Mouse (Mus musculus) embryonic fibroblast, embryonic 13.5 days (primary cell): ENCODE results near the gene Smagp. TPM values are rescaled to one million over a fixed set of nuclear protein-coding genes. Genes with fewer than 3 reads are reported as not detected.

ENCODE experiments used
- H3K27ac ChIP-seq: 2 replicates; pipeline ENCODE4 v1.5.1; 2012; ENCODE audit warnings: low read length, control low read depth, inconsistent platforms; ENCODE audit not compliant: insufficient read depth
- H3K4me1 ChIP-seq: 2 replicates; pipeline ENCODE4 v1.6.1; 2011; ENCODE audit warnings: low read length; ENCODE audit not compliant: control insufficient read depth, insufficient read depth
- H3K4me3 ChIP-seq: 2 replicates; pipeline ENCODE4 v1.5.1; 2011; ENCODE audit warnings: mild to moderate bottlenecking, control low read depth, low read length; ENCODE audit not compliant: insufficient read depth
- CTCF ChIP-seq: IDR thresholded peaks from 2 replicates; pipeline ENCODE4 v1.5.1; 2011; ENCODE audit warnings: mild to moderate bottlenecking, control low read depth, low read length, moderate library complexity, borderline replicate concordance; ENCODE audit not compliant: insufficient read depth
- POLR2A ChIP-seq: IDR thresholded peaks from 2 replicates; pipeline ENCODE4 v1.6.1; 2011; ENCODE audit warnings: low read depth, mild to moderate bottlenecking, control low read depth, low read length, moderate library complexity
- polyA plus RNA-seq: library from polyadenylated mRNA; stranded (reverse); fragments of >200 nt; gene quantifications from 2 replicates; pipeline ENCODE4 v1.2.4, GENCODE M21; 2011; ENCODE audit warnings: low read depth; ENCODE audit not compliant: missing spikeins, insufficient read length

The Smagp gene
- not detected in 2 replicates for polyA plus RNA-seq

DNA sequence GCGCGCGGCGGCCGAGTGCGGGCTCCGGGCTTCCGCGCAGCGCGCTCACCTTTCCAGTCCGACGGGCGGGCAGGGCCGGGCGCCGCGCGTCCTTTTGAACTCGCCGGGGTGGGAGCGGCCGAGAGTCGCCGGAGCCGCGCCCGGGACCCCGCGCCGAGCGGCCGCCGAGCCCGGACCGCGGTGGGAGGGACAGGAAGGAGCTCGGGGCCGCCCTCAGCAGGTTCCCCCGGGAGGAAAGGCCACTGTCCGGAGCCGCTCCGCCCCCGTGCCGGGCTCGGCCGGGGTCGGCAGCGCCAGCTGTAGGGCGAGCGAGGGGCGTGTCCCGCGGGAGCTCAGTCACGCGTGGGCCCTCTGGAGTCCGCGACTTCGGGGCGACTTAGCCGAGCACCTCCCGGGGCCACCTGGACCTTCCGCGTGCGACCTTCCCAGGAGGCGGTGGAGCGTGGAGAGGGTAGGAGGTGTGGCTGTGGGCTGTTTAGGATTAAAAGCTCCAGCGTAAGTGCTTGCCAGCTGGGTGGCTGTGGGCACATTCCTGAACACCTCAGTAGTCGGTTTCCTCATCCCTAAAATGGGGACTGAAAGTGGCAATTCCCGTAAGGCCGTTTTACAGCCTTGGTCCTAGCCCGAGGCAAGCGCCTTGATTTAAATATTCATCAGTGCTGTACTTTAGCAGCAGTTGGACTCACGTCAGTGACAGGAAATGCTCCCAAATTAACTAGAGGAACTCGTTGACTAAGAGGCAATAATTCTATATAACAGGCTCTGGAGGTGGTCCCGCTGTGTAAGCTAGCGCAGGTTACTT is at the start of gene Smagp:
Smagp (minus strand) TSS at position 241 of the 802 bp plus-strand sequence.
- Histone ChIP-seq H3K4me1 (peaks cover 6% of the 10 kb centered on the region), H3K27ac (no peak within 1 kb of the TSS), H3K4me3 (peak within 1 kb of the TSS; percentile 46)
- TF ChIP-seq CTCF (no peak), POLR2A (no peak)

DNA sequence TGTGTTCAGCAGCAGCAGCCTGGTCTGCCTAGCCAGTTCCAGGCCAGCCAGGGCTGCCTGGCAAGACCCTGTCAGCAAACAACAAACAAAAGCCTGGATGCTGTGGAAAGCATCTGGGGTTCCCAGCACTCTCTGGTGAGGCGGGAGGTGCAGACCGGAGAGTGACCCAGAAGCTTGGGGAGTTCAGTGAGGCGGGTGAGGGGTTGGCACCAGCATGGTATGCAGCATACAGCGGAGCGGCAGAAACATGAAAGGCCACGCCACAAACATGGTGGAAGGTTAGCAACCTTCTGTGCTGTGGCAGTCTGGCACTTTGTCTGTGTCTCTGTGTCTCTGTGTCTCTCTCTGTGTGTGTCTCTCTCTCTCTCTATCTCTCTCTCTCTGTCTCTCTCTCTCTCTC is 49.7 kb upstream of the Smagp start:
- H3K4me3 ChIP-seq: no peak overlapping the region
- TF ChIP-seq POLR2A (no peak), CTCF (no peak)
- peaks cover 8% of the 10 kb centered on the region; the same call in 1 of the 2 replicates for H3K4me1 ChIP-seq
- no peak overlapping the region for H3K27ac ChIP-seq

DNA sequence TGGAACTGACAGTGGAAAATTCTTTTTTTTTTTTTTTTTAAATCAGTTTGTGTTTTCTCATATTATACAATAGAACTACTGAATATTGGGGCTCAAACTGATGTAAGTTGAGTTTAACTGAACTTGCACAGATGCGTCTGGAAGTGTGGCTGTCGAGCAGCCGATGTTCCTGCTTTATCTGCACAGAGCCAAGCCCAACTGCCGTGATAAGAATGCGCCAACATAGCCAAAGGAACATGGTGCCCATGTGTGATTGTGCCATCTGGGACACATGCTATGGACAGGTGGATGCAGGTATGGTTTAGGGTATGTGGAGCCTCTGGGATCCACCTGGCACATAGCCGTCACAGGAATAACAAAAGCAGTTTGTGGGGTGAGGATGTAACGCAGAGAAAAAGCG is 49.1 kb upstream of the Smagp start:
- TF ChIP-seq POLR2A (no peak), CTCF (no peak)
- peaks cover 8% of the 10 kb centered on the region; the same call in 1 of the 2 replicates for H3K4me1 ChIP-seq
- no peak overlapping the region for H3K27ac ChIP-seq
- no peak overlapping the region for H3K4me3 ChIP-seq

DNA sequence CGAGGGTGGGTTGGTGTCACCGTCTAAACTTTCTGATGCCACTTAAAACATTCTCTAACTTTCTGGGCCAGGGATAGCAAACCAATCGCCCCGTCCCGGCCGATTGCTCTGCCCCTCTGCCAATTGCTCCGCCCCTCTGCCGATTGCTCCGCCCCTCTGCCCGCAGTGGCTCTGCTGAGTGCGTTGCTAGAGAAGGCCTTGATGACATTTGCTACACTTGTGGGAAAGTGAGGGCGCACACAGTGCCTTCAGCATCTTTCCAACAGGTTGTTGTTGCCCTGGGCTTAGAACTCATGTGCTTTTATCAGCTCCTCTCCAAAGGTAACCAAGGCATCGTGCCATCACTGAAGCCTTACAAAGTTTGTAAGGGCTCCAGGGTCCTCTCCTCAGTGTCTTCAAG is 48.5 kb upstream of the Smagp start:
- Histone ChIP-seq H3K4me3 (no peak overlapping the region), H3K27ac (no peak overlapping the region), H3K4me1 (peaks cover 8% of the 10 kb centered on the region; the same call in 1 of the 2 replicates)
- no peak for TF ChIP-seq CTCF

DNA sequence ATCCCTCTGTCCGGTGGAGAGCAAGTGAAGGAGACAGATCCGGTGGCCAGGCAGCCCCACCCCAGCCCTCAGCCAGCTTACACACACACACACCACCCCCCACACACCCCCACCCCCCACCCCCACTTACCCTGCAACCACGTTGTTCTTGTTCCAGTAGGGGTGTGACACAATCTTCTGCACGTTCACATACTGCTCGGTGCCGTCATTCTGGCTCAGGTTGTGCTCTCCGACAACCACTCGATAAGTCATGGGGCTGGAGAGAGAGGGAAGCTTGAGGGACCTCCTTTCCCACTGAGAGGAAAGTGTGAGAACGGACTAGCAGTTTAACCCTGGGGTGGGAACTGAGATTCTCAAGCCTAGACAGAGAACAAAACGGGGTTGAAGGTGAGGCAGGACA is 47.7 kb upstream of the Smagp start:
- Histone ChIP-seq H3K4me3 (no peak overlapping the region), H3K27ac (no peak overlapping the region), H3K4me1 (peaks cover 8% of the 10 kb centered on the region; the same call in 1 of the 2 replicates)
- no peak for TF ChIP-seq POLR2A
- TF ChIP-seq CTCF: no peak

DNA sequence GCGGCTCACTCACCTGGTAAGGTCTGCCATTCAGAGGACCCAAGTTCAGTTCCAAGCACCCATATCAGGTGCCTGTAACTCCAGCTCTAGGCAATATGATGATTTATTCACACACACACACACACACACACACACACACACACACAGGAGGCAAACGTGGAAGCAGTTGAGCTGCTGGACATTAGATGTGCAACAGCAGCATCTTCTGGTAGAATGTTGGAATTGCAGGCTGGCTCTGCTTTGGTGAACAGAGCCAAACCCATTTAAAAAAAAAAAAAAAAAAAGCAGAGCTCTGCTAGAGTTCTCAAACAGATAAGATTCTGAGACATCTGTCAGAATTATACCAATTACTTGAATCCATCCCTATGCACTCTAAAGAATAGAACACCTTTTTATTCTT is 46.3 kb upstream of the Smagp start:
- Histone ChIP-seq H3K4me1 (peaks cover 8% of the 10 kb centered on the region; the same call in 1 of the 2 replicates), H3K4me3 (no peak overlapping the region), H3K27ac (no peak overlapping the region)
- TF ChIP-seq CTCF (peak; percentile 83; the same call in 1 of the 2 replicates), POLR2A (no peak)

DNA sequence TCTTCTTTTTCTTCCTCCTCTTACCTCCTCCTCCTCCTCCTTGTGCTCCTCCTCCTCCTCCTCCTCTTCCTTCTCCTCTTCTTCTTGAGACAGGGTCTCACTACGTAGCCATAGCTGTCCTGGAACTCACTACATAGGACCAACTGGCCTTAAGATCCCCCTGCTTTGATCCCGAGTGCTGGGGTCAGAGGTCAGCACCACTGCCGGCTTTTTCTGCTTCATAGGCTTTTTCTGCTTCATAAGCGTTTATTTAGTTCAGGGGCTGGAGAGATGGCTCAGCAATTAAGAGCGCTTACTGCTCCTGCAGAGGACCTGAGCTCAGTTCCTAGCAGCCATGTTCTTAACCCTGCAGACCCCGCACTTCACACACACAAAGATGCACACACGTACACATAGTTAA is 45.0 kb upstream of the Smagp start:
- Histone ChIP-seq H3K4me3 (no peak overlapping the region), H3K4me1 (peaks cover 2% of the 10 kb centered on the region; the same call in 1 of the 2 replicates)
- TF ChIP-seq POLR2A: no peak
- no peak for TF ChIP-seq CTCF

DNA sequence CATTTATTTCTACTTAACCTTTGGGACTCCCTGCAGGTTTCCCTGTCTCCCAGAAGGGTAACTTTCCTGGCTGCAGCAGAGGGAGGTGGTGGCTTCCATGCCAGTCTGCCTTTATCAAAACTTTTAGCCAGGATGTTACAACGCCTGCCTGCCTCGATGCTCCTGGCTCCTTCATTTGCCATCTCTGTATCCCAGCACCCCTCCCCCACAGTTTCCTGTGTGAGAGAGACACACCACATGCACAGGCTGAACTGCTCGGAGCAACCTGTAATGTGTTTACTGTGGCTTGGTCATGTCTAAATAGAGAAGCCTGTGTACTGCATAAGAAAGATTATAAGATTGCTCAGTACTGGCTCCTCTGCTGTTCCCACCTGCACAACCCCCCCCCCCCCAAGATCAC is 43.6 kb upstream of the Smagp start:
- Histone ChIP-seq H3K27ac (no peak overlapping the region), H3K4me1 (no peaks in the 10 kb centered on the region), H3K4me3 (no peak overlapping the region)
- no peak for TF ChIP-seq POLR2A
- no peak for TF ChIP-seq CTCF

More for the DNA sequence above, 45.0 kb upstream of the Smagp start:
- no peak overlapping the region for H3K27ac ChIP-seq

DNA sequence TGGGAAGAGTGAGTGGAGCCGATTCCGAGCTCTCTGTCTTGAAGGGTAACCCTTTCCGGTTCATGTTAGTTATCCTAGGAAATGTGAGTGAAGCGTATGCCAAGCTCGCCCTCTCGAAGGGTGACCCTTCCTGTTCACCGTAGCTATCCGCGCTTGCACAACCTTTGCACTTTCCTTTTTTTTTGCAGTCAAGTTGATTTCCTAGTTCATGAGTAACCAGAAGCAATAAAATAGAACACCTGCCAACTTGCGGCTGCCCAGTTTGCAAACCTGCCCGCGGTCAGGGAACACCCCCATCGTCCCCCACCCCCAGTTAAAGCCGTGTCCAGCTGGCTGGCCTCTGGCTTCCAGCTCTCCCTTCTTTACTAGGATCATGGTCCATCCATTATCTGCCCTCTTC is 42.3 kb upstream of the Smagp start:
- TF ChIP-seq CTCF (no peak), POLR2A (no peak)
- H3K27ac ChIP-seq: no peak overlapping the region
- no peaks in the 10 kb centered on the region for H3K4me1 ChIP-seq
- H3K4me3 ChIP-seq: no peak overlapping the region

DNA sequence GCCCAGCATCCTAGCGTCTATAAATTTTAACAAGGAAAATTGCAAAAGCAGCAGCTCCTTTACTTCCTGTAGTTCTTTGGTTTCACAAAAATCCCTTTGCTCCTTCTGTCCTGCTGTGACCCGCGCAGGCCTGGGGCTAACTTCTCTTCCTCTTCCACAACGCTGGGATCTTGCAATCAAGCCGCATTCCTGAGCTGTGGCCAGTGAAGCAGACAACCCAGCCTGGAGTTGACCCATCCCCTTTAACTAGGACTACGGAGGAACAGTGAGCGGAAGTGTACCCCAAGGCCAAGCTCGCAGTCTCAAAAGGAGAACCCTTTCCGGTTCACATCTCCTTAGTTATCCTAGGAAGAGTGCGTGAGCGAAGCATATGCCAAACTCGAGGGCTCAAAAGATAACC is 41.8 kb upstream of the Smagp start:
- Histone ChIP-seq H3K4me1 (no peaks in the 10 kb centered on the region), H3K27ac (no peak overlapping the region), H3K4me3 (no peak overlapping the region)
- no peak for TF ChIP-seq POLR2A
- TF ChIP-seq CTCF: no peak

DNA sequence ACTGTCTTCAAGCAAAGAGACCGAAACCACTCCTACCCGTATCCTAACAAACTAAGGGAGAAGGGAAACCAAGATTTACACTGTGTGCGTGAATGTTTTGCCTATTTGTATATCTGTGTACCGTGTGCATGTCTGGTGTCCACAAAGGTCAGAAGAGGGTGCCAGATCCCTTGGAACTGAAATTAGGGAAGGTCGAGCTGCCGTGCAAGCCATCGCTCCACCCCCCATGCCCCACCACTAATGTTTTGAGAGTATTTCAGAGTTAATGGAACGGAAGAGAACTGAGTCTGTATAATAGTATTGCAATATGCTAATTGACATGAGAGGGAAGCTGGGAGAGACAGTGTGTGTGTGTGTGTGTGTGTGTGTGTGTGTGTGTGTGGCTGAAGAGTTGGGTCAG is 40.9 kb upstream of the Smagp start:
- Histone ChIP-seq H3K4me3 (no peak overlapping the region), H3K4me1 (no peaks in the 10 kb centered on the region), H3K27ac (no peak overlapping the region)
- TF ChIP-seq CTCF (no peak), POLR2A (no peak)
